ENCODE assay signal across 1 mouse cellular context in genomic region chr6:115814104-115814503, GRCm38 (mm10).
A peak's percentile ranks its signal among the peaks of the same experiment; 100 is the strongest.
TF ChIP-seq lines count a peak whose summit lies in the region.

No protein-coding gene starts in this region.

TF ChIP-seq in CH12.LX, 34 proteins besides CTCF, POLR2A, EP300 and RAD21 (continued from another document):
- no peak for TF ChIP-seq CHD1 (IDR thresholded peaks at IDR 0.05; ENCODE audit: low read depth, low read length)
- TF ChIP-seq SMC3 (IDR thresholded peaks at IDR 0.05; ENCODE audit: low read depth, low read length): peak; percentile 84
- TF ChIP-seq GABPA (IDR thresholded peaks at IDR 0.05; ENCODE audit: insufficient replicate concordance, low read depth, low read length): no peak
